Mouse (Mus musculus): ENCODE measurements at regions not wholly inside any gene's neighbourhood (a gene's known extent, or its start where the extent isn't known, plus 50 kb on each side); places are given as distances from the start of the nearest gene placed in this dataset.
A peak's percentile ranks its signal among the peaks of the same experiment; 100 is the strongest.

- no peak for DNase-seq (ENCODE audit: low spot score in 2 of 2)
Measured at GRCm38 (mm10) chr3:143822564-143823394, 382.2 kb downstream of the Lmo4 start.

- no peak for DNase-seq (ENCODE audit: low spot score in 2 of 2)
Measured at GRCm38 (mm10) chr3:143807544-143807943, 397.5 kb downstream of the Lmo4 start.

GRCm38 (mm10) chr3:143806940-143807339 is 398.1 kb downstream of the Lmo4 start:
- DNase-seq (ENCODE audit: low spot score in 2 of 2): no peak

- DNase-seq (ENCODE audit: low spot score in 2 of 2): no peak
Measured at GRCm38 (mm10) chr3:143797850-143798249, 407.2 kb downstream of the Lmo4 start.

- no peak for DNase-seq (ENCODE audit: low spot score in 2 of 2)
Measured at GRCm38 (mm10) chr3:143790905-143791304, 414.1 kb downstream of the Lmo4 start.

- DNase-seq (ENCODE audit: low spot score in 2 of 2): no peak
Measured at GRCm38 (mm10) chr3:143789932-143790570, 415.0 kb downstream of the Lmo4 start.

- DNase-seq (ENCODE audit: low spot score in 2 of 2): no peak
Measured at GRCm38 (mm10) chr3:143786889-143787288, 418.1 kb downstream of the Lmo4 start.

- no peak for DNase-seq (ENCODE audit: low spot score in 2 of 2)
Measured at GRCm38 (mm10) chr3:143784353-143784791, 420.6 kb downstream of the Lmo4 start.

- no peak for DNase-seq (ENCODE audit: low spot score in 2 of 2)
Measured at GRCm38 (mm10) chr3:143778161-143778560, 426.9 kb downstream of the Lmo4 start.

GRCm38 (mm10) chr3:143759337-143759736 is 445.7 kb downstream of the Lmo4 start:
- no peak for DNase-seq (ENCODE audit: low spot score in 2 of 2)

- DNase-seq (ENCODE audit: low spot score in 2 of 2): no peak
Measured at GRCm38 (mm10) chr3:143753197-143753596, 451.8 kb downstream of the Lmo4 start.

- DNase-seq (ENCODE audit: low spot score in 2 of 2): no peak
Measured at GRCm38 (mm10) chr3:143752660-143753059, 452.4 kb downstream of the Lmo4 start.

GRCm38 (mm10) chr3:143750128-143750527 is 454.9 kb downstream of the Lmo4 start:
- DNase-seq (ENCODE audit: low spot score in 2 of 2): no peak

GRCm38 (mm10) chr3:143743649-143744048 is 461.4 kb downstream of the Lmo4 start:
- no peak for DNase-seq (ENCODE audit: low spot score in 2 of 2)

- peak in 1 of 2 experiments; percentile 8 for DNase-seq (ENCODE audit: low spot score in 2 of 2)
Measured at GRCm38 (mm10) chr3:143742786-143743571, 462.0 kb downstream of the Lmo4 start.

- DNase-seq (ENCODE audit: low spot score in 2 of 2): no peak
Measured at GRCm38 (mm10) chr3:143738676-143739075, 466.3 kb downstream of the Lmo4 start.

GRCm38 (mm10) chr3:143737844-143738243 is 467.2 kb downstream of the Lmo4 start:
- no peak for DNase-seq (ENCODE audit: low spot score in 2 of 2)

- no peak for DNase-seq (ENCODE audit: low spot score in 2 of 2)
Measured at GRCm38 (mm10) chr3:143736651-143737398, 468.2 kb downstream of the Lmo4 start.

GRCm38 (mm10) chr3:143734791-143735190 is 470.2 kb downstream of the Lmo4 start:
- no peak for DNase-seq (ENCODE audit: low spot score in 2 of 2)

GRCm38 (mm10) chr3:143732966-143733725 is 471.9 kb downstream of the Lmo4 start:
- DNase-seq (ENCODE audit: low spot score in 2 of 2): no peak

Data from layer of hippocampus, postnatal 10 days (tissue).